Mouse (Mus musculus): ENCODE measurements around the gene Btbd35f19.
"Not testable (repeated sequence)": the region's sequence is repeated elsewhere in the genome, so short reads cannot be mapped to it uniquely, and the experiment has no call there.

Btbd35f19 gene

GRCm38 (mm10) chrX:31383818-31384217, at the start of gene Btbd35f19:
TSS of gene Btbd35f19 (minus strand) at chrX:31383918.
- DNase-seq (ENCODE audit: low spot score): not testable (repeated sequence)

GRCm38 (mm10) chrX:31341924-31342323, 41.8 kb downstream of the Btbd35f19 start:
- not testable (repeated sequence) for DNase-seq (ENCODE audit: low spot score)

DNA sequence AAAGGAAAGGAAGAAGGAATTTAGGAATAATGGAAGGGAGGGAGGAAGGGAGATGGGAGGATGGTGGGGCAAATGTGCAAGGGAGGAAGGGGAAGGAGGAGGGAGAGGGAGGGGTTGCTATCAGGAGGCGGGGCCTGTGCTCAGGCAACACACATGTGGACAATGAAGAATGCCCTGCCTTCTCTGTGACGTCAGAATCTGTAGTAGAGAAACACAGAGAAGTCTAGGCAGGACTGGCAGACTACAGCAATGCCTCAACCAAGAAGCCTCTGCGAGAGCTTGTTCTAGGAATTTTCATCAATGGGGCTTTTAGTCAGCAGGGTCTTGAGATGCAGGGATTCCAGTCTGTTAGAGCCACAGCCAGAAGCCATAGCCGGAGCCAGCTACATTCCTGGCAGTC, 47.6 kb downstream of the Btbd35f19 start, which contains the start of gene Btbd35f26:
TSS of gene Btbd35f26 (plus strand) at position 301 of the 400 bp plus-strand sequence.
- not testable (repeated sequence) for DNase-seq (ENCODE audit: low spot score)
